Mouse (Mus musculus): ENCODE measurements at regions not wholly inside any gene's neighbourhood (a gene's known extent, or its start where the extent isn't known, plus 50 kb on each side); places are given as distances from the start of the nearest gene placed in this dataset.
A peak's percentile ranks its signal among the peaks of the same experiment; 100 is the strongest.
"Not testable (repeated sequence)": the region's sequence is repeated elsewhere in the genome, so short reads cannot be mapped to it uniquely, and the experiment has no call there.

GRCm38 (mm10) chr4:61998366-61998765 lies 55.6 kb downstream of the Mup20 start:
- peak in 1 of 2 experiments; percentile 27 for DNase-seq

DNA sequence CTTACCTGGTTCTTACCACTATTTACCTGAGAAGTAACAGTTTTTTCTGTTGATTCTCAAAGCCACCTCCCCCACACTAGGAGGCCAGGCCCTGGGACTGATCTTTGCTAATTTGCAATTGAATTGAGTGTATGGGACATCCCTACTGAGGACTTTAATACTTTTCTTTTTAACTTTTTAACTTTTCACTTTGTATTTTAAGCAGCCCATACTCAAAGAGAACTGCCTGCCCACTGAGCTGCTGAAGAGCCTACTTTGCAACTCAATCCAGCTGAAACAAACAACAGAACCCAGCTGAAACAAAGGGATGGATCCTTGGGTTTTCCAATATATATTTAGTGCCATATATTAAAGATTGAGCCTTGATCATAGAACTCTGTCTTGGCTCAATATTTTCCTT lies 64.0 kb downstream of the Mup20 start:
- DNase-seq, result not testable (repeated sequence)

DNA sequence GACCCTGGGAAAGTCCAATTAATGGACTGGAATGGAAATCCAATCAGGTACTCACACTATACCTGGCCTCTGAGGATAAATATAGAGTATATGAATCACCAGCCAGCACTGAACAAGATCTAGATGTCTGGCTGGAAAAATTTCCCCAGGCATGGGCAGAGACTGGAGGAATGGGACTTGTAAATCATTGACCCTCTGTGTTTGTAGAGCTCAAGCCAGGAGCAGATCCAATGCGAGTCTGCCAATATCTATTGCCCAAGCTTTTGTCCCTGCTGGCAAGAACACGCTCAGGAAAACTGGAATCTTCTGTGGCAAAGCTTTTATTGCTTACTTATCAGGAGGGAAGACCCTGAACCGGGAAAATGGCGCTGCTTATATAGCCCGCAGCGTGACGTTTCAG lies 77.8 kb downstream of the Mup20 start:
- peak in 1 of 2 experiments; percentile 6 for DNase-seq

GRCm38 (mm10) chr4:61973236-61973635 lies 80.7 kb downstream of the Mup20 start:
- peak; percentile 10 to 38 for DNase-seq

DNA sequence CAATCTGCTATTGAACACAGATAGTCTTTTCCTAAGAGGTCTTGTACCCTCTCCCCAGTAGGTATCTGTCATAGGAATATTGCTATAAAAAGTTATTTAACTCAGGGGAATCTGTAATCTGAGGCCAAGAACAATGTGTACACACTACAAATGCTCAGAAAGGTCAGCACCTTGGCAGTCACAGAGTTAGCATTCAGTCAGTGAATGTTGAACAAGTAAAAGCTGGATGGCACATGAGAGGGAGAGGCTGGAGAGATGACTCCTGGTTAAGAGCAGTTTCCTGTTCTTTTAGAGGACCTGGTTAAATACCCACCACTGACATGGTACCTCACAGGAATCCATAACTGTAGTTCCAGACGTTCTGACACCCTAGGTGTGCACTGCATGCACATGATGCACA lies 84.3 kb downstream of the Mup20 start:
- no peak for DNase-seq

DNA sequence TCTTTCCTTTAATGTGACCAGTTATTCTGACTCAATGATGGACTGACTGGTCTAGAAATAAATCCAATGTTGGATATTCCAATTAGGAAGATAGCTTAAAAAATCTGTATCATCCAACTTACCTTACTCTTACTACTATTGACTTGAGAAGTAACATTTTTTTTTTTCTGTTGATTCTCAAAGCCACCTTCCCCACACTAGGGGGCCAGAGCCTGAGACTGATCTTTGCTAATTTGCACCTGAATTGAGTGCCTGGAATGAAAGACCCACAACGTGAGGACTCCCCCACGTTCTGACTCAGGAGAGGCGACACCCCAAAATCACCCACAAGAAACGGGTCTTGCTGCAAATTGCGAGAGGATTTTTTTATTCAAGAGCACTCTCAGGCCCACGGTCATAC lies 86.3 kb downstream of the Mup20 start:
- not testable (repeated sequence) for DNase-seq

DNA sequence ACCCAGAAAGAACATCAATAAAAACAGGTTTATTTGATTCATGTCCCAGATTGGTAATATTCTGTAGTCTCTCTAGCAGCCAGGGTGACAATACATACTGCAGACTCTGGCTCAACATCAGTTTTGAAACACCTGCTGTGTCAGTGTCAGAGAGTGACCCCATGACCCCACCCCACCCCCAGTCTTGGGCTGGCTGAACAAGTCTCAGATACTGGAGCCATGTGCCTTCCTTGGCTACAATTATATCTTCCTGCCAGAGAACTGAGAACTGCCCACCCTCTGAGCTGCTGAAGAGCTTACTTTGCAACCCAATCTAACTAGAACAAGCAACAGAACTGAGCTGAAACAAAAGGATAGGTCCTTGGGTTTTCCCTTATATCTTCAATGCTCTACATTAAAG lies 91.6 kb downstream of the Mup20 start:
- no peak for DNase-seq

Data from kidney, adult 8-10 months (tissue).